Mouse (Mus musculus) NIH3T3 (cell line): ENCODE measurements around the gene Hnf4a.
"Not testable (repeated sequence)": the region's sequence is repeated elsewhere in the genome, so short reads cannot be mapped to it uniquely, and the experiment has no call there.

Experiments used
- DNase-seq: peaks from one replicate; pipeline ENCODE4 v3.0.0-alpha.2; 2012; ENCODE audit warnings: low read depth

The Hnf4a gene

DNA sequence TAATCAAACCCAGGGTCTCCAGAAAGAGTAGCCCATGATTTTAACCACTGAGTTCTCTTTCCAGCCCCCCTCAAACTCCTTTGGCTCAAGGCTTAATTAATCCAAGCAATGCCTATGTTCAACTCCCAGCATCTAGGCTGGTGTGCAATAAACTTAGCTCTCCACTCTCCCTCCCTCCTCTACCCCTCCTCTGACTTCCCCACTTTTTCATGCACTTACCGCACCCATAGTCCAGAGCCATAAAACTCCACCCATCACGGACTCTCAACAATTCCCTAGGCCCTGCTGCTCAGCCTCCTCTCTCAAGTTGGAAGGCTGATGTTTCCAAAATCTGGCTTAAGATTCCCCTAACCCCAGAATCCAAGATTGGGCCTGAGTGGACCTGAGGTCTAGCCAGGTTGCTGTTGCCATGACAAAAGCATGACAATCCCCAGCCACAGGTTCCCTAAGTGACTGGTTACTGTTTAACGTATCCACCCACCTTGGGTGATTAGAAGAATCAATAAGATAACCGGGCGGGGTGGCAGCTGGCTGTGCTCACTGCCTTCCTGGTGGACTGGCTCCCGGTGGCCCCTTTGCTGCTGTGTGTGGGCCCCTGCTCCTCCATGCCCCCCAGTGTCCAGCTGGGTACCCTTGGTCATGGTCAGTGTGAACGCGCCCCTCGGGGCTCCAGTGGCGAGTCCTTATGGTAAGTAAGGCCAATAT, at the start of gene Hnf4a:
Gene Hnf4a, plus strand, starts transcription at position 509 of the 705 bp plus-strand sequence.
- no peak for DNase-seq

DNA sequence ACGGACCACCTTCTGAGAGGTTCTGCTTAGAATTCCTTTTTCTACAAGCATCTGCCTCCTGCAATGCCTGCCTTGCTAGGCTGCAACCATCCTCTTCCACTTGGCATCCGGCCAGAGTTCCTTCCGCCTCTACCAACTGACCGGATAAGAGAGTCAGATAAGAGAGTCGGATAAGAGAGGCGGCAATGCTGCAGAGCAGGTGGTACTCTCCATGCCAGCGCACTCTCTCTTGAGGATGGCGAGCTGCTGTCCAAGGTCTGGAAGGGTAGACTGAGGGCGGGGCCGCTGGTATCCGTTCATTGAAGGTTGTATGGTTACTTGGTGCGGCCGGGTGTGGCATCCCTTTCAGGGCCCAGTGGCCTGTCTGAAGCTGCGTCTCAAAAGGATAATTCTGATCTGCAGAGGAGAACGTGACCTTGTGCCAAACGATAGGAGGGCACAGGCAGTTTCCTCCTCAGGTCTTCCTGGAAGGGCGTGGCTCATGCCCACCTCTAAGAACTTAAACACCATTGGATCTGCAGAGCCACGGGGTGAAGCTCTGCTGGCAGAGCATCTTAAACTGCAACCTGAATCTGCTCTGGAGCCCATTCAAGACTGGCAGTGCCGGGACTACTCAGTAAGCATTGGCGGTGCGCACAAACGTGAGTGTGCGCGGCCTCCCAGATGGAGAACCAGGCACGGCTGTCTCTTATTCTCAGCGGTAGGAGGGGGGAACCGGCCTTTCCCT, 47.9 kb upstream of the Hnf4a start:
- no peak for DNase-seq

DNA sequence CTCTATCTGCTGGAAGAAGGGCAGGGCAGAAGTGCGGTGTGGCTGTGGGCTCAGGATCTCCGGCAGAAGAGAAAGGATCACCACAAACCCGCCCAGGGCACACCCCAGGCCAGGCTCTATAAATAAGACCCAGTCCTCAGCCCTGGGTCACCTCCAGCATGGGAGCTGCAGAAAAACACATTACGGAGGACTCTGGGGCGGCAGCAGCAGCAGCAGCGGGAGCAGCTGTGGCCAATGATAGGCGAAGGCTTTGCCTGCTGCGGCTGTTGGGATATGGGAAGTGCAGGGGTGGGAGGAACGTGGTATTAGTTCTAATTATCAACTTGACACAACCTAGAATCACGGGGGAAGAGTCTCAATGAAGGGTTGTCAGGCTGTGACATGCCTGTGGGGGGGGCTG, 47.2 kb upstream of the Hnf4a start:
- DNase-seq, result no peak

DNA sequence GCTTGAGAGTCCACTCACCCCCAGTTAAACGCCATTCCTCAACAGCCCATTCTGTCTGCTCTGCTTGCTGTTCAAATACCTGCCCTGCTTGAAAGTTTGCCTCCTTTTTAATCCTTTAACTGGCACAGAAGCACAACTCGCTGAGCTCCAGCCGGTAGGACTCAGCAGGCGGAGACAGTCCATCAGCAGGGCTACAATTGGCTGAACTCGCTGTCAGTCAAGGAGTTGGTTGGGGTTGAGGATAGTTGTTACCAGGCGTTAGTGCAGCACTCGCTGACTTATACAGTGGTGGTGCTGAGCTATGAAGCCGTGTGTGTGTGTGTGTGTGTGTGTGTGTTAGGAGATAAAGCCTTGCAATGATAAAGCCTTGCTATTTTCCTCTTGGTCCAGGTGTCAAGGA, 46.0 kb upstream of the Hnf4a start:
- DNase-seq, result no peak

DNA sequence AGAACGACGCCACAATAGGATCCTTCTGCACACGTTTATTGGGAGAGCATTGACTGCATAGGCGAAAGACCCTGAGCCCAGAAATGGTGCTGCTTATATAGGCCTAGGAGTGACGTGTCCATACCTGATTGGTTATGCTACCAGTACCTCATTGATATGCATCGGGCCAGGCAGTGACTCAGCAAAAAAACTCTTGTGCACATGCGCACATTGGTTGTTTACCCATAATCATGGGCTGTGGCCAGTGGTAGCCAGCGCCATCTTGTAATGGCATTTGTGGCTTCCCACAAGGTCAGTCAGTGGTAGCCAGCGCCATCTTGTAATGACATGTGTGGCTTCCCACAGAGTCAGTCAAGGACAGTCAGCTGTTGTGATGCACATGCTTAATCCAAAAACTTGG, 45.3 kb upstream of the Hnf4a start:
- DNase-seq, result not testable (repeated sequence)

DNA sequence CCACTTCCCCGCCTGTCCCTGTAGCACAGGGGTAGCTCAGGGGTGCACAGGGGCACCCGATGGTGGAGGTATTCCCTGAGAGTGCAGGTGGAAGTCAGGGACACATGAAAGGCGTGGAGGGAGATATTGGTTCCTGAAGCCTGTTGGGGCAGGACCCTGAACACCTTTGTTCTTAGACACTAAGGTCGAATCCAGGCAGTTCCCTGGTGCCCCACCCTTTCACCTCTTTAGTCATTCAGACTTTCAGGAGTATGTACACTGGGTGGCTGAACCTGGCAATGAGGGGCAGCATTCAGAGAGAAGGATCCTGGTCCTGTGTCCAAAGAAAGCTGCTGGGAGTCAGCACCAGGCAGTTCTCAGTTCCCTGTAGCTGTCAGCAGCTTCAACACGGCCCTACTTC, 44.2 kb upstream of the Hnf4a start:
- no peak for DNase-seq

DNA sequence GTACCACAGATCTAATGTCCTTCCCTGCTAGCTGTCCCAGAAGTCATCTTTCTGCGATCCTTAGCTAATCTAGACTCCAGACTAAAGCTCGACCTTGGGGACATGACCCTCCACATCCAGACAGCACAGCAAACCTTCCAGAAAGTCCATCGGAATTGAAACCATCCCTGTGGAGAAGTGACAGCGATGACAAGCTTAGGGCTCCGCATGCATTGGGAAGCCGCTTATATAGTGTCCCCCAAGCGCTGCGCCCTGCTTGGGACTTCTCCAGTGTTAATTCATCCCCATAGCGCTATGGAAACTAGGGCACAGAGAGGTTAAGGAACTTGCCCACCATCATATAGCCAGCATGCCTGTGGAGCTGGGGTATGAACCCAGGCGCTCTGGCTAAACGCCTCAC, 43.8 kb upstream of the Hnf4a start:
- no peak for DNase-seq

DNA sequence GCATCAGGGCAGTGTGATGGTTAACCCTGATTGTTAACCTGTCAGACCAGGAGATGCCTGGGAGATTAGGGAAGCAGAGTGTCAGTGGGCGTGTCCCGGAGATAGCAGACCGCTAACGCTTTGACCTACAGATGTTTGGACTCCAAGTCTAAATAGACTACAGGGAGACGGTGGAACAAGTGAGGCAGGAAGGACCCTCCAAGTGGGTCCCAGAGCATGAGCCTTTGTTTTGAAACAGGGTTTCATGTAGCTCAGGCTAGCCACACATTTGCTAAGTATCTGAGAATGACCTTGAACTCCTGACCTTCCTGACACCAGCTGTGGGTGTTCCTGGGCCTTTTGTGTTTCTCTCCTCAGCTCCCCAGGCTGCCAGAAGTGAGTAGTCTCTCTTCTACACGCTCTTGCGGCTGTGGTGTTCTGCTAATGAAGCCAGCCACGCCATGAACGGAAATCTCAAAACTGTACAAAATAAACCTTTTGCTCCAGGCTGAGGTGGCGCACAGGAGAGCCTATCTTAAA, 43.3 kb upstream of the Hnf4a start:
- DNase-seq, result no peak

DNA sequence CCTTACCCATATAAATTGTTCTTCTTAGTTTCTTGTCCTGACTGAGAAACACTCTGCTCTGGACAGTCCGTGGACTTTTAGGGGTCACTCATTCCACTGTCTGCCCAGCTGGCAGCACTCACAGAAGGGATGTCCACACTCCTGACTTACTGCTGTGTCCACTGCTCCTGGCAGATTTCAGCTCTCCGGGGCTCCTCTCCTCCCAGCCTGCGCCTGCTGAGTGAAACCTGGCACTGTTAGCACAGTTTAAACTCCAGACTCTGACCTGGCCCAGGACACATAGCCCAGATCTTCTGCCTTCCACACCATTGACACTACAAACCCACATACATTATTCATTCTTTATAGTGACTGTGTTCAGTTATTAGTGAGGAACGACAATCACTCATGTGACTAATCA, 42.6 kb upstream of the Hnf4a start:
- DNase-seq, result peak; percentile 28

DNA sequence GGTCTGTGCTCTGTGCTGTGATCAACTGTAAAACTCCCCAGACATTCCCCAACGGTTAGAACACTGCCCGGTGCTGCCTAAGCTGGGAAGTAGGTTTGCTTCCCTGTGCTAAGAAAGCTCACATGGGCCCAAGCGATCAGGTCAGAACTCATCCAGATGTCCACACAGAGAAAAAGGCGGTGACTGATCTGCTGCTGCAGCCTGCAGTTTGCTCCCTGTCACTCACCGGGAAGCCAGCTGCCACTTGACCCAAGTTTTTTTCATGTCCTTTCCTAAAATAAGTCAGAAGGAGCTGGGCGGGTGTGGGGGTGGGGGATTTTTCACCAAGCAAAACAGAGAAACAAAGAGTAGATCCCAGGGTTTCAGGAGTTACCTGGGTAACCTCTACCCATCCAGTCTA, 42.0 kb upstream of the Hnf4a start:
- no peak for DNase-seq

DNA sequence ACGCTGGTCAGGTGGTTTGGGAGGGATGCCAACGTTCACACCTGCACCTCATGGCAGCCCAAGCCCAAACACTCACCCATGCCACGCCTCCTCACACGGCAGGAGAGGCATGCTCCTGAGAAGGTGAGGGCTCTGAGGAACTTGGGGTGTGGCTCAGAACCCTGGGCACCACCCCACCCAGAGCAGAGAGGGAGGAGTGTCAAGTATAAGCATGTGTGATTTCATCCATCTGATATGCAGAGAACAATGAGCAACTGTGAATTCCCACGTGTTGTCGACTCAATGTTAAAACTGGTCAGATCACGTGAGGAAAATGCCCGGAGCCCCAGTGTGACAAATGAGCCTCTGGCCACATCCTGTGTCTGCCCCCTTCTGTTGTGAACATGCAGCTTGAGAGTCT, 39.8 kb upstream of the Hnf4a start:
- peak; percentile 39 for DNase-seq

DNA sequence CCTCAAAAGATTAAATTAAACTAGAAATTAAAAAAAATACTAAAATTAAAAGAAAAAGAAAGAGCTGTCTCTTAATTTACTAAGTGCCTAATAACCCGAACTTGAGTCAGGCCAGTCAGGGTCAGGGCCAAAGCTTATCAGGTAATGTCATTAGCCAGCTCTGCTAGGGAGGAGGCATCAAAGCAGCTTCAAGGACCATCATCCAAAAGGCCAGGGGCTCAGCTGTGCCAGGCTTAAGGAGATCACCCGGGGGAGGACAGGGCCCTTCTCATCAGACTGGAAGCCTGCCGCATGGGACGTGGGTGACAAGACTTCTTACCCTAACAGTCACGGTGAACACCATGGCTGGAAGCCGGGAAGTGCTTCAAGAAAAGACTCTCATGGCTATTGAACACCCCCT, 39.0 kb upstream of the Hnf4a start:
- DNase-seq, result no peak

DNA sequence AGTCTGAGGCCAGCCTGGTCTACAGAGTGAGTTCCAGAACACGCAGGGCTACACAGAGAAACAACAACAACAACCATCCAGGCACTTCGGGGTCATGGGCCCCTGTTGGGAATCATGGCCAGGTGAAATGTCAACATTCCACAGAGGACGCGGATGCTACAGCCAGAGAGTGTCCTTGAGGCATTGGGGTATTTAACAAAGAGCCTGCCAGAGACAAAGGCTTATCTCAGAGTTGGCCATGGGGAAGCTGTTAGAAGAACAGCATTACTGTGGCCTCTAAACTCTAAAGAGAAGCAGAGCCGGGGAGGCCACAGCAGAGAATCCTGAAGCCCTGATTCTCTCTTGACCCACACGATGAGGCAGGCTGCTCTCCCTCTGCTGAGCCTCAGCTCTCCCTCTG, 37.7 kb upstream of the Hnf4a start:
- no peak for DNase-seq

DNA sequence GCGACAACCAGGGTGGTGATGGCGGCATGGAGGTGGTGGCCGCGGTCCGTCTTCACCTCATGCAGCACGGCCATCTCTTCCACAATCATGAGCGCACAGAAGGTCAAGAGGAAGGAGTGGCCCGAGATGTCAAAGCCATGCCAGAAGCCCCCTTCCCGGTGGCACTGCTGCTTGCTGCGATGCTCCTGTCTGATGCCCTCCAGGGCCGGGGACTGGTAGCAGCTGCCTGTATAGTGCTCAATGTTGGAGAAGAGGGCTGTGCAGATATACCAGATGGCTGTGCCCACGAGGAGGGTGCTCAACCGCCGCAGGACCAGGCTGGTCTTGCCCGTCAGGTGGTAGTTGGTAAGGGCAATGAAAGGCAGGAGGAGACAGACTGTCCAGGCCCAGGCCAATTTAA, 36.9 kb upstream of the Hnf4a start:
- no peak for DNase-seq

DNA sequence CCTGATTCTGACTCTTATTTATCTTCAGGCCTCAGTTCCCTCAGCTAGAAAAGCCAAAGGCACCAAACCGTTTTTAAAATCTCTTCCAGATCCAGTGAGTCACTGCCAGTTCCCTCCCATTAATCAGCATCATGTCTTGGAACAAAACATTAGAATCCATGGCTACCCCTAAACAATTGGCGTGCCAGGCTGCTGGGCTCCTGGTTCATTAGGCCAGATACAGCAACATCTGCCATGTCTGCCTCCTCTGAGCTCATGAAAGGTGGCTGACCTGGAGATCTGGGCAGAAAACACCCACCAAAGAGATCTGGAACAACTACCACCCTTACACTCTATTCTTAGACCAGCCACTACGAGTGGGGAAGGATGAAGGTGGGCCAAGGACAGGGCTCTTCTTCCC, 35.5 kb upstream of the Hnf4a start:
- peak; percentile 85 for DNase-seq

DNA sequence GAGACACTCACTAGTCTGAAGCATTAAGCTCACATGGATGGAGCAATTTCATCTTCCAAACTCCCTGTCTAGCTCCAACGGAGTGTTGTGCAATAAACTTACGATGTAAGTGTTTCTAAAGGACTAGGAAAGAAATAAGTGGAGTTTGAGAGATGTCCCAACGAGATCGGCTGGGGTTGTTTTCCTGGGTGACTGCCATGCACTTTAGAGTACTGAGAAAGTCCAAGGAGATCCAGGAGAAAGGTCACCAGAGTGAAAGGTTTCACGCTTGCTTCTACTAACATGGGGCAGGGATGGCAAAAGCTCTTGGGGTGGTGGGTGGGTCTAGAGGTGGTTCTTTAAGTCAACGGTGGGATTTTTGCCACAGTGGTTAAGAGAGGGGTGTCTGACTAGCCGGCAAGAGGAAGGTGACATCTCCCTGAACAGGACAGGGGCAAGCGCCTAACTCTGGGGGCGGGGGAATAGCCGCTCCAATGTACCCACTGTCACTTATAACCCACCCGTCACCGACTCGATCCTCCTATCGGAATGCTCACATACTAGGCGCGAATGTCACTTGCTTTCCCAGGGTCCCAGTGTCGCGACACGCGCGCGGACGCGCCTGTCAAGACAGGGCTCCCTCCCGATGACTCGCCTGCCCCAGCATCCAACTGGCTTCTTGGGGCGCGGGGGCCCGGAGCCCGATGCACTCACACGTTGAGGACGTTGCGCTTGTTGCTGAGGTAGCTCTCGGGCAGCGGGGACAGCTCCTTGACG, 34.7 kb upstream of the Hnf4a start:
- peak; percentile 71 for DNase-seq

DNA sequence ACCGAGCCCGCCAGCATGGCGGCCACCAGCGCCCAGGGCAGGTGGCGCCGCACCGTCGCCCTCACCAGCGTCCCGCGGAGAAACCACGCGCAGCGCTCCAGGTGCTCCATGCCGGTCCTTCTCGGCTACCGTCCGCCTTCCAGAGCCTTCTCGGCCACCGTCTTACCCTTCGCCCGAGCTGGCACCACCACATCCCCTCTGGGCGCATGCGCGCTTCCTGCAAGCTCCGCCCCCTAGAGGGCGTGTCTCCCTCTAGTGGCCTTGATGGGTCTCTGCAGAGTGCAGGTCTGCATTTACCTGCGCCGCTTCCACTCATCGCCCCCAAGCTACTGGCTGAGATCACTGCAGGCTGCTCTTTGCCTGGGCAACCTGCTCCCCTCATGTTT, 34.1 kb upstream of the Hnf4a start, which contains the start of gene Fitm2:
Gene Fitm2, minus strand, starts transcription at position 164 of the 386 bp plus-strand sequence.
- peak; percentile 99 for DNase-seq

DNA sequence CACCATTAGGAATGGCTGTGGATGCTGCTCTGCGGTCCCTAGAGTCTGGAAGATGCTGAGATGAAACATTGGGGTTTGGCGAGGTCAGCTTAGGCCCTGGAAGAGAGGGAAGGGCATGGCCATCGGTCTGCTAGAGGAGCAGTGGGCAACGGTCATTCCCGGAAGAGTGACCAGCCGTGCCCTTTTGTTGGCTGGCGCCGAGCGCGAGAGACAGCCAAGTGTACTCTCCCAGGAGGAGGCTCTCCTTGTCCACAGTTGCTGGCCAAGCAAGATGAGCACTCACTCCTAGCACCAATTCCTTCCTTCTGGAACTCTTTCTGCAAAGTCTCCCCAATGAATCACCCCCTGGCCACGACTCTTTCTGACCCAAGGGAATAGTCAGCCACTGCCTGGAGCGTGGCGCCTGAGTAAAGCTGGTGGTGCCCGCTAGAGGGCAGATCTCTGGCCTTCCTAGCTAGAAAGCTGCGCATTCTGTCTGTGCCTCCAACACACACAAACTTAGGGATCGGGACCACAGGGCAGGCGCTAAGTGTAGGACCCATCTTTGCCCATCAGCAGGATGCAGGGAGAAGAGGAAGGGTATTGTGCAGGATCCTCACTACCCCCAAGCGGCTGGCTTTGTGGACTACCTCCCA, 26.3 kb upstream of the Hnf4a start:
- DNase-seq, result peak; percentile 46

DNA sequence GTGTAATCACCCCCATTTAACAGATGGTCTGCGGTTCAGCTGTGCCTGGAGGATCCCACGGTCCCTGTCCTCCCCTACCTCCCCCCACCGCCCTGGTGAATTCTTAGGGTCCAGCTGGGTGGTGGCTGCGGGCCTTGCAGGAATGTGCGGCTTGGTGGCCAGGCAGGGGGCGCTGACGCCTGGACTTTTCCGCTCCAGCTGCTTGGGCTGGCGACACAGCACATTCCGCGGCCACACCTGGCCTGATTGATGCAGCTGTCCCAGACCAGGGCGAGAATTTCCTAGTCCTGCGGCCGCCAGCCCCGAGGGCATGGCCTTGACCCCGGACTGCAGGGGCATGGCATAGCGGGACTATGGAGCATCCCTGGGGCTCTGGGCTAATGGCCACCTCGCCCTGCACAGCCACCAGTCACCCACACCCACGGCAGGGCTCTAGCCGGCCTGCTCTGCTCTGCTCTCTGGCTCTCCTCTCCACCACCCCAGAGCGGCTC, 25.0 kb upstream of the Hnf4a start:
- DNase-seq, result no peak

DNA sequence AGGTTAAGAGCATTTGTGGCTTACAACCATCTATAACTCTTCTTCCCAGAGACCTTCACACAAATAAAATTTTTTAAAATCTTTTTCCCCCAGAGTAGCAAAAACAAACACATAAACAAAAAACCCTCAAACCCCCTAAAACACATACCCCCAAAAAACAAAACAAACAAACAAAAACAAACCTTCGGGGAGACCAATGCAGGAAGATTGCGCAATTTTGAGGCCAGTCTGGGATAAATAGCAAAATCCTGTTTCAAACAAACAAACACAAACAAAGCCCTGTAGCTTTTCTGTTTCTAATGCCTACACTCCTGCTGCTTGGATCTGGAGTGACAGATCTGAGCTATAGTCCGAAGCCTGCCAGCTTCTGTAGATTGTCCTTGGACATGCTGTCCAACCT, 19.2 kb upstream of the Hnf4a start:
- no peak for DNase-seq

DNA sequence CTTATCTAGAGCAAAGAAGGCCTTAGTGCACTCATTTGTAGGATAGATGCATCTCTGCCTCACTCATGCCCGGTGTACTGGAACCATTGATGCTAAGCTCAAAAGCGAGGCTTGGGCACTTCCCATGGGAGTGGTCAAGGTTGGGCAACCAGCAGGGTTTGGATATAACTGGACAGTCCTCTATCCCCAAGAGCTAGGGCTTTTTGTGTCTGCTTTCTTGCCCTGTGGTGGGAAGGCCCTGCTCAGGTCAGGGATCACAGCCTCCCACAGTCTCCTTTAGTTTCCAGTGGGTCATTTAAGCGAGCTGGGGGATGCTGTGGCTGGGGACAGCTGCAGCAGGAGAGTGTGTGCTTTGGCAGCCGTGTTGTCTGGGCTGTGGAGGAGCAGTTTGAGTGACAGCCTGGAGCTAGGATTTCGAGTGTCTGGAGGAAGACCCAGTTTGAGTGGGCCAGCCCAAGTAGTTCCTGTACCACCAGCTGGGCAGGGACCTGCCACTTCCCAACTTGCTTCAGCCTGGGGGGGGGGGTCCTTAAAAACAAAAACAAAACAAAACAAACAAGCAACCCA, 16.8 kb upstream of the Hnf4a start:
- DNase-seq, result no peak

DNA sequence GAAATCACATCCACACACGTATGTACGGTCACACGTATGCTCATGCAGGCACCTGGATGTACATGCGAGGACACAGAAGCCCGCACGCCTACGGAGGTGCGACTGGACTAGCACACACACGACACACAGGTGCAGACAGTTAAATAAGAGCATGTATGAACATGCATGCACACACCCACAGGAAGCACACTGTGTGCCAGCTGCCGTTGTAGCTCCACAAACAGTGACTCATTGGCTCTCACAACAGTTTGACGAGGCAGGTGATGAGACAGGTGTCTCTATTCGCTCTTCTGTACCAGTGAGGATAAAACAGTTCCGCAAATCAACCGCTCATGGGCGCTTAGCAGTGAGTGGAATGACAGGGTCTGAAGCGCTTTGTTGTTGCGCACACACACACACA, 16.0 kb upstream of the Hnf4a start:
- no peak for DNase-seq
